Mouse (Mus musculus) bone marrow macrophage, adult 2 months (primary cell): Measurements from ENCODE around the gene Fndc3b.

Source experiments
- CTCF ChIP-seq: IDR thresholded peaks from 2 replicates; pipeline ENCODE4 v1.5.1; 2012; ENCODE audit warnings: low read depth, mild to moderate bottlenecking, low read length, moderate library complexity
- POLR2A ChIP-seq: IDR thresholded peaks from 2 replicates; pipeline ENCODE4 v1.6.1; 2012; ENCODE audit warnings: mild to moderate bottlenecking, low read depth, low read length, borderline replicate concordance

DNA sequence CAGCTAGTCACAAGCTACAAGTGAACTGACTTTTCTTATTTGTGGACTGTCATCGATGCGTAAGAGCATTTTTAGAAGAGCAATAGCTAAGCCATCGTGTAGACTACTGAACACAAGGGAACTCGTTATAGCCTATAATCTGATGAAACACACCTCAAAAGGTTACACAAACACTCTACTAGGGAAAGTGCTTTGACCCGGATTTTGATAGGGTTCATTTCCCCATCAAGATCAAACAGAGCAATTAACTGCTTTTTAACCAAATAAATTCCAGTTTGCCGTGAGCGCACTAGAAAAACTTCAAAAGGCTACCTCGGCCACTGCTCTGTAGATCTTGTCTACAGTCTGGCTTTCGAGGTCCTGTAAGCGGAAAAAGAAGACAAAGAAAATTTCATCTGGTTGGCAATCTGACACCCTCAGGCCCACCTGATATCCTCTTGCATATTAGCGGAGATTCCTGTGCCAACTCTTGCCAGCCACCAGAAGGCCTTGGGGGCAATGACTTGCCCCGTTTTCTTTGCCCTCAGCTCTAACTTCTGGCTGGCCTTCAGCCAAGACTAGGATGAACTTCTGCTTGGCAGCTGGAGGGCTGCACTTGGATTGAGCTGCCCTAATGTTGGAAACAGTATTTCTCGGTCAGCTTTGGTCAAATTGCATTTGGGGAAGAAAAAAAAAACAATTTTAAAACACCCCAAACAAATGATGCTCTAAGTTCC lies 107.0 kb downstream of the Fndc3b start:
- no peak for TF ChIP-seq CTCF
- TF ChIP-seq POLR2A: no peak
